Mouse (Mus musculus): ENCODE measurements around the gene Synpo2. TPM values are rescaled to one million over a fixed set of nuclear protein-coding genes. Genes with fewer than 3 reads are reported as not detected.

The Synpo2 gene
- polyA plus RNA-seq, 1 experiment from 2014 or later, result 19.9 TPM

- no peak overlapping the region; the same call in 1 of the 2 replicates for H3K4me3 ChIP-seq (ENCODE audit: low read depth, low read length)
- WGBS, result 29% methylated on average over 15 of the region's 15 CpGs
These were observed 120.0 kb downstream of the Synpo2 start for GRCm38 (mm10) chr3:123115770-123116527.

GRCm38 (mm10) chr3:123114001-123114635, 121.8 kb downstream of the Synpo2 start:
- no peak overlapping the region for H3K27ac ChIP-seq (replicated peaks)
- no peak overlapping the region for H3K4me3 ChIP-seq (ENCODE audit: low read depth, low read length)
- no peak overlapping the region for H3K9ac ChIP-seq (ENCODE audit: low read length)
- no peaks in the 10 kb centered on the region for H3K27me3 ChIP-seq (ENCODE audit: control insufficient read depth, insufficient read depth, low read length)
- H3K36me3 ChIP-seq (ENCODE audit: control insufficient read depth, insufficient read depth, low read length), result no peaks in the 10 kb centered on the region; the same call in 1 of the 2 replicates
- H3K4me2 ChIP-seq (replicated peaks; ENCODE audit: low read depth), result no peak overlapping the region
- no peak for DNase-seq (ENCODE audit: low spot score)
- 95% methylated on average over 21 of the region's 21 CpGs for WGBS
- TF ChIP-seq CTCF (IDR thresholded peaks at IDR 0.05; ENCODE audit: low read depth) (no peak), EP300 (optimal IDR thresholded peaks at IDR 0.05) (no peak)
- no peak; the same call in 1 of the 2 replicates for ATAC-seq (ENCODE audit: low FRiP score, low TSS enrichment)
- no peaks in the 10 kb centered on the region for H3K4me1 ChIP-seq (replicated peaks; ENCODE audit: control insufficient read depth, insufficient read depth)
- no peaks in the 10 kb centered on the region for H3K9me3 ChIP-seq (ENCODE audit: control insufficient read depth, low read length)

More at GRCm38 (mm10) chr3:123115770-123116527, 120.0 kb downstream of the Synpo2 start:
- ATAC-seq (ENCODE audit: low FRiP score, low TSS enrichment) (no peak), DNase-seq (ENCODE audit: low spot score) (peak; percentile 38)
- Histone ChIP-seq H3K4me1 (replicated peaks; ENCODE audit: control insufficient read depth, insufficient read depth) (no peaks in the 10 kb centered on the region), H3K4me2 (replicated peaks; ENCODE audit: low read depth) (peak overlapping the region; percentile 42), H3K9ac (ENCODE audit: low read length) (no peak overlapping the region; the same call in 1 of the 2 replicates), H3K27me3 (ENCODE audit: control insufficient read depth, insufficient read depth, low read length) (no peaks in the 10 kb centered on the region), H3K36me3 (ENCODE audit: control insufficient read depth, insufficient read depth, low read length) (no peaks in the 10 kb centered on the region; the same call in 1 of the 2 replicates), H3K9me3 (ENCODE audit: control insufficient read depth, low read length) (no peaks in the 10 kb centered on the region), H3K27ac (replicated peaks) (peak overlapping the region; percentile 25; the same call in 1 of the 2 replicates)
- TF ChIP-seq CTCF (IDR thresholded peaks at IDR 0.05; ENCODE audit: low read depth) (peak; percentile 60), EP300 (optimal IDR thresholded peaks at IDR 0.05) (no peak)

DNA sequence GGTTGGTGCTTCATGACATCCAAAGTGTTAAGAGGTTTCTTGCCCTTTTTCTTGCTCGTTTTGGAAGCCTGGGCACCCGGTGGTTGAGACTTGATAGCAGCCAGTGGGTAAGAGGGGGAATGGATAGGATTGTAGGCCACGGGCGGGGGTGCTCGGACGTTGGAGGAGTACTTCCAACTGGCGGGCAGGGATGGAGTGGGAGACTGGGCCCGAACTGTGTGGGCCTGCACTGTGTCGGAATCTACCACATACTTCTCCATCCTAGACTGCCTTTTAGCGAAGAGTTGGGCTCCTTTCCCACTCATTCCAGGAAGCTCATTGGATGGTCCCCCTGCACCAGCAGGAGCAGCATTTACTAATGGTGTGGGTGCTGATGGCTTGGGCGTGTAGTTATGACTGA, 123.2 kb downstream of the Synpo2 start:
- H3K27ac ChIP-seq (replicated peaks), result no peak overlapping the region
- H3K27me3 ChIP-seq (ENCODE audit: control insufficient read depth, insufficient read depth, low read length), result no peaks in the 10 kb centered on the region
- ATAC-seq (ENCODE audit: low FRiP score, low TSS enrichment) (peak; percentile 38; the same call in 1 of the 2 replicates), DNase-seq (ENCODE audit: low spot score) (no peak)
- H3K36me3 ChIP-seq (ENCODE audit: control insufficient read depth, insufficient read depth, low read length), result no peaks in the 10 kb centered on the region; the same call in 1 of the 2 replicates
- H3K9me3 ChIP-seq (ENCODE audit: control insufficient read depth, low read length), result no peaks in the 10 kb centered on the region
- H3K9ac ChIP-seq (ENCODE audit: low read length), result no peak overlapping the region
- 84% methylated on average over 10 of the region's 11 CpGs for WGBS
- TF ChIP-seq CTCF (IDR thresholded peaks at IDR 0.05; ENCODE audit: low read depth) (no peak), EP300 (optimal IDR thresholded peaks at IDR 0.05) (no peak)
- H3K4me3 ChIP-seq (ENCODE audit: low read depth, low read length), result no peak overlapping the region
- no peak overlapping the region for H3K4me2 ChIP-seq (replicated peaks; ENCODE audit: low read depth)
- H3K4me1 ChIP-seq (replicated peaks; ENCODE audit: control insufficient read depth, insufficient read depth), result 0 out of 2 replicates have a peak, but pooled peaks cover 2% of the 10 kb centered on the region

DNA sequence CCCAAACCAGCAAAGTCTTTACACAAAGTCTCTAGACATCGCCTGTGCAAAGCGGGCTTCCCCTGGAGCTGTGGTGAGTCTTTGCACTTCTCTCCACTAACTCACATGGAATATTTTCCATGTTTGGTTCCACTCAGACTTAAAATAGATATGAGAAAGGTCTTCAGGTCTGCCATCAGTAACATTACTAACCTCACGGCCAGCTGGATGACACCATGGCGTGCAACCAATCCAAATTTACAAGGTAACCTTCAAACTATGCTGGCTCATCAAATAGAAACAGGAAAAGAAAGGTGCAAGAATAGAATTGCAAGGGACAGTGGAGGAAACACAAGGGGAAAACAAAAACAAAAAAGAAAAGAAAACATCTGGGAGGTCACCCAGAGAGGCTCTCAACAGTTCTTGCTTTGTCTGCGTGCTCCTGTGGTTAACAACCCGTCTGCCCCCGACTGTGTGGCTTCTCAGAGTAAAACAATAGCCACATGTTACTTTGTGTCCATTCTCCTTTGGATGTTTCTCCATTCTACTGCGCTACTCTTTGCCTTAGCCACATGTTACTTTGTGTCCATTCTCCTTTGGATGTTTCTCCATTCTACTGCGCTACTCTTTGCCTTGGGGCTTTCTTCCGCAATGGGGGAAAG, 124.8 kb downstream of the Synpo2 start:
- H3K27ac ChIP-seq (replicated peaks), result no peak overlapping the region
- WGBS, result 87% methylated on average over 10 of the region's 10 CpGs

GRCm38 (mm10) chr3:123107830-123108549, 128.0 kb downstream of the Synpo2 start:
- 28% methylated on average over 14 of the region's 14 CpGs for WGBS
- no peak overlapping the region for H3K9ac ChIP-seq (ENCODE audit: low read length)
- no peak overlapping the region for H3K4me3 ChIP-seq (ENCODE audit: low read depth, low read length)
- 0 out of 2 replicates have a peak overlapping the region, but pooled peaks have one; percentile 24 for H3K27ac ChIP-seq (replicated peaks)
- ATAC-seq (ENCODE audit: low FRiP score, low TSS enrichment) (no peak), DNase-seq (ENCODE audit: low spot score) (no peak)
- H3K36me3 ChIP-seq (ENCODE audit: control insufficient read depth, insufficient read depth, low read length), result no peaks in the 10 kb centered on the region; the same call in 1 of the 2 replicates
- TF ChIP-seq CTCF (IDR thresholded peaks at IDR 0.05; ENCODE audit: low read depth), result no peak
- no peak for TF ChIP-seq EP300 (optimal IDR thresholded peaks at IDR 0.05)
- no peaks in the 10 kb centered on the region for H3K27me3 ChIP-seq (ENCODE audit: control insufficient read depth, insufficient read depth, low read length)
- 0 out of 2 replicates have a peak overlapping the region, but pooled peaks have one; percentile 4 for H3K4me2 ChIP-seq (replicated peaks; ENCODE audit: low read depth)
- H3K9me3 ChIP-seq (ENCODE audit: control insufficient read depth, low read length), result no peaks in the 10 kb centered on the region
- H3K4me1 ChIP-seq (replicated peaks; ENCODE audit: control insufficient read depth, insufficient read depth), result 0 out of 2 replicates have a peak, but pooled peaks cover 2% of the 10 kb centered on the region

More for the DNA sequence above, 124.8 kb downstream of the Synpo2 start:
- DNase-seq (ENCODE audit: low spot score) (no peak), ATAC-seq (ENCODE audit: low FRiP score, low TSS enrichment) (no peak)
- no peaks in the 10 kb centered on the region; the same call in 1 of the 2 replicates for H3K36me3 ChIP-seq (ENCODE audit: control insufficient read depth, insufficient read depth, low read length)
- H3K9me3 ChIP-seq (ENCODE audit: control insufficient read depth, low read length), result no peaks in the 10 kb centered on the region
- H3K4me1 ChIP-seq (replicated peaks; ENCODE audit: control insufficient read depth, insufficient read depth), result 0 out of 2 replicates have a peak, but pooled peaks cover 2% of the 10 kb centered on the region
- H3K27me3 ChIP-seq (ENCODE audit: control insufficient read depth, insufficient read depth, low read length), result no peaks in the 10 kb centered on the region
- no peak overlapping the region for H3K9ac ChIP-seq (ENCODE audit: low read length)
- H3K4me3 ChIP-seq (ENCODE audit: low read depth, low read length), result no peak overlapping the region
- TF ChIP-seq EP300 (optimal IDR thresholded peaks at IDR 0.05), result no peak
- TF ChIP-seq CTCF (IDR thresholded peaks at IDR 0.05; ENCODE audit: low read depth), result no peak
- no peak overlapping the region for H3K4me2 ChIP-seq (replicated peaks; ENCODE audit: low read depth)
